Mouse (Mus musculus) mesoderm, embryonic 11.5 days (tissue): ENCODE measurements around the gene Igsf3.
A peak's percentile ranks its signal among the peaks of the same experiment; 100 is the strongest.

ENCODE experiments used
- DNase-seq: peaks from one replicate; pipeline ENCODE4 v3.0.0-alpha.2; 2012; ENCODE audit warnings: low read depth, low spot score

The Igsf3 gene

GRCm38 (mm10) chr3:101372345-101372980 is 4.4 kb upstream of the Igsf3 start:
- peak; percentile 66 for DNase-seq

GRCm38 (mm10) chr3:101377256-101378024 is 557 bp downstream of the Igsf3 start:
- DNase-seq, result no peak

DNA sequence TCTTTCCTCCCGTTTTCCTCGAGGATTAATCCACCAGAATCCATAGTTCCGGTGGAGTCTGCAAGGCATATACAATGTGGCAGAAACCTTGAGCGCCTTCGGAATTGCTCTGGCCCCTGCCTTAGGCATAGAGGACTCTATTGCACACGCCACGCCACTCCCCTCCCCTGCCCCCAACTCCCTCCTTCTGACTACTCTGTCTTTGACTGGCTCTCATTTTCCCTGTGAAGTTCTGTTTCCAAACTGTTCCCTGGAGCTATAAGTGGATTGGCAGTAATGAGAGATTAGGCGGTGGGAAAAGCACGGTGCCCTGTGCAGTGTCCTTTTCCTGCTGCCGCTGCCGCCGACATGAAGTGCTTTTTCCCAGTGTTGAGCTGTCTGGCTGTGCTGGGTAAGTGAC is 1.2 kb downstream of the Igsf3 start:
- peak; percentile 44 for DNase-seq

DNA sequence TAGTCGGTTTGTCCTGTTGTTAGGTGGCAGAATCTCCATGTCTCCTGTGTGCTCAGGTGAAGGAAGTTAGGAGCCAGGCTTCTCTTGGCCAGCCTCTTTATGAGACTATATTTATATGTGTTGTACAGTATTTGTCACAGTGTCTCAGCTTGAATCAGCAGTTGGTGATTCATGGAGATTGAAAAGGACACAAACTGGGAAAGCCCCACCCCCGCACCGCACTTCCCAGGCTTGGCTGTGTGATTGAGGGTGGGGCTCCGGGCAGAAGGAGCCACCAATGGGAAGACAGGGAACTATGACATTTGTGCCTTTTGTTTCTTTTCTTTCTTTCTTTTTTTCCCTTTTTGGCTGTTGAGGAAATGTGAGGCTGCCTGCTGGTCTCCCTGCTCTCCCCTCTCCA is 2.9 kb downstream of the Igsf3 start:
- DNase-seq, result no peak

DNA sequence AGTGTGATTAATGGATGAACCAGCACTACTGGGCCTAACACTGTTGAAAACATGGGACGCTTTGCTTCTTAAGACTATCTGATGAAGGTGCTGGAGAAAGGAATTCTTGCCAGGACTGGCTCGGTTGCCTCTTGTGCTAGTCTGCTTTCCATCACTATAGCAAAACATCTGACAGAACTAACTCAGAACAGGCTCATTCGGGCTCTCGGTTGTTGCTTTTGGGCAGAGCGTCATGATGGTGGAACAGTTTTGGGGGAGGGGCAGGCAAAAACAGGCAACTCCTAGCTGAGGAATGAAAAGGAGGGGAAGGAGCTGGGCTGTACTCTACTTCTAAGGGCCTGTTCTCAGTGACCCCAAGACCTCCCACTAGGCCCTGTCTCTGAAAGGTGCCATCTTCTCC is 4.8 kb downstream of the Igsf3 start:
- no peak for DNase-seq

DNA sequence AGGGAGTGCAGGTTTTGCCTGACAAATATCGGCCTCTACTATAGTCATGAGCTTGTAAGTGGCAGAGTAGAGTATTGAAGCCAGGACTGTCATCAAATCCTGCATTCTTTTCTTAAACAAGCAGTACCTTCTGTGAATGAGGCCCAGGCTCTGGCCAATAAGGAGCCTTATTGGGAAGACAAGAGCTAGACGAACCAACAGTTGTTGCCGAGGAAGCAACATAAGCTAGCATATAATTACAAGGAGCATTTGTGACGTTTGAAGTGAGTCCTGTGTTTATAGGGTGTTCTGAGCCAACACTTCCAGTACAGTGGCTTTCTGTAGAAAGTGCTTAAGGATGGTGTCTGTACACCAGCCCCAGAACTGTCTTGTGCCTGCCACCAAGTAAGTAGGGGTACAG is 5.9 kb downstream of the Igsf3 start:
- no peak for DNase-seq

- DNase-seq, result no peak
Measured at GRCm38 (mm10) chr3:101386430-101387016, 9.6 kb downstream of the Igsf3 start.

DNA sequence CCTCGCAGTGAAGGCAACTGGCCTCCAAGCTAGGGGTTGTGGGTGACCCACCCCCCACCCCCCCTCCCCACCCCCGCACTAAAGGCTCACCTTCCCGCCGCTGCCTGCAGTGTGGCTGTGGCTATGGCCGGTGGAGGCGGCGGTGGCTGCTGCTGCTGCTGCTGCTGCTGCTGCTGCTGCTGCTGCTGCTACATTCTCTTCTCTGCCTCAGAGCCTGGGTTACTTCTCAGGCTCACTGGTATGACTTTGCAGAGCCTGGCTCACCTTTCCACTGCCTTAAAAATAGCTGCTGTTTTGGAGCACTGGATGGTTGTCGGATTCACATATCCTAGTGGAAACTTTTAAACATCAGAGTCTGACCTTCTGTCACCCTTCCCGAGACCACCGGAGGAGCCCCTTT is 11.0 kb downstream of the Igsf3 start:
- no peak for DNase-seq

- DNase-seq, result no peak
Measured at GRCm38 (mm10) chr3:101389566-101389965, 12.7 kb downstream of the Igsf3 start.

GRCm38 (mm10) chr3:101390472-101390871 is 13.6 kb downstream of the Igsf3 start:
- no peak for DNase-seq

- DNase-seq, result no peak
Measured at GRCm38 (mm10) chr3:101391991-101392390, 15.1 kb downstream of the Igsf3 start.

DNA sequence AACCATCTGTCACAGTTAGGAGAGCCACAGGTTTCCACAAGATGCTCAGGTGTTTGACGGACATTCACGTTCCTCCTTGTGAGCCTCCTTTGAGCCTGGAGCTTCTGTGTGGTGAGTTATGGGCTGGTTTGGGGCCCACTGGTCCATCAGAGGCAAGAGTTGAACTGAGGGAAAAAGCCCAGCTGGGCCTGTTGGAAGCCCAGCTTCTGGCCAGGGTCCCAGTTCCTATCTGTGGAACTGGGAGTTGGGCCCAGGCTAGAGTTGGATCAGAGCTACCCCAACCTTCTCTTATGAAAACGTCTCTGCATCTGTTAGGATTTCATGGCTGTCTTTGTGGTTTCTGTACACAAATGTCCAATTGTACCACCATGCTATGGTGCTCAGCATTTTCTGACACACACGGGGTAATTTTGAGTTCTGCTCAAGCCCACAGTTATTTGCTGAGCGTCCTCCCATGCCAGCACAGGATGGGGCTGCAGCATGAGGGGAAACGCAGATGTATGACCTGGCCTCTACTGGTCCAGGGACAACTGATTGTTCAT is 16.3 kb downstream of the Igsf3 start:
- no peak for DNase-seq

DNA sequence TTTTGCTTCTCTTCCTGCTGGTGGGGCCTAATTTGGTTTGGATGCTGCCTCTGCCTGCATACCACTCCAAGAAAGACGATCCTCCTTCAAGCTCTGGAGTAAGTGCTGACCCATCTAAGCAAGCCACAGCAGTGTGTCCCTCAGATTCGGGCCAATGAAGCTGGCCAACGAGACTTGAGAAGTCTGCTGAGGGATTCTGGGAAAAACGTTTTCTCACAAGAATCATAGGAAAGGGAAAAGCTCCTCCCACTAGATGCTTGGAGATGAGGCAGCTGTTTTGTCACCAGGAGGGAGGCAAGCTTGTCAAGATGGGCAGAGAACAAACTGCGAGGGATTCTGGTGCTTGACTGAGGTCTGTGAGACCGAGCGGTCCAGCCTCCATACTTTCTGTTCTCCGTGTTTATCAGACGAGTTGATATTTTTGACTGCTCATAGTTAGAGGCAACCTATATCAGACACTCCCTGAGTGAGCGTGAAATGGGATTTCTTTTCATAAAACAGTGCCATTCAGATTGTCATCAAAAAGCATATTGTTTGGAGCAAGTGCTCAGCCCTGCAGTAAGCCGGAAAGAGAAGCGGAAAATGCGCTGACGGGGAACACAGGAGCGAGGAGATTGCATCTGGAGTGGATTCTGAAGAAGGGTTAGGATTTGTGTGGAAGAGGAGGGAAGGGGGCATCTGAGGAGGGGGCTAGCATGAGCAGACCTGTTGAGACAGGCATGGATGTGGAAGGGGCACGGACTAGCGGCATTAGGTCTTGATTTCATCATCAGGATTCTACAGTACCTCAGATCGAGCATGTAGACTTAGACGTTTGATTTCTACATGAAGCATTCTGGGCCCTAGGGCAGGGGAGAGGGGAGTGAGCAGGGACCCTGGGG is 17.0 kb downstream of the Igsf3 start:
- DNase-seq, result no peak

GRCm38 (mm10) chr3:101395341-101395740 is 18.5 kb downstream of the Igsf3 start:
- peak; percentile 76 for DNase-seq

DNA sequence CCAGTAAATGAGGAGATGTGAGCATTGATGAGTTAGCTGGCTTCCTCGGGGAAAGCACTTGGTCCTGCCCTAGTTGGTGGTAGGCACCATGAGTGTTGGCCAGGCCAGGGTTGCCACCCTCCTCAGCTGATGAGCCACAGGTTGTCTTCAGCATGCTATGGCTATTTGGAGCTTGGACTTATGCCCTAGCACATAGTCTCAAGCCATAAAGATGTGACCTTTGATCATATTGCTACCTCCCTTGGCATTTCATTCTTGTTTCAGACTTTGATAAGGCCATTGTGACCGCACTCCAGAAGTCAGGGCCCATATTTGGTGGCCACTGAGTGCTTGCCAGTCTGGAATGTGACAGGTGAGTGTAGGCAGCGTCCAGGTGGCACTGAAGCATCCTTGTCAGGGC is 19.2 kb downstream of the Igsf3 start:
- DNase-seq, result no peak

DNA sequence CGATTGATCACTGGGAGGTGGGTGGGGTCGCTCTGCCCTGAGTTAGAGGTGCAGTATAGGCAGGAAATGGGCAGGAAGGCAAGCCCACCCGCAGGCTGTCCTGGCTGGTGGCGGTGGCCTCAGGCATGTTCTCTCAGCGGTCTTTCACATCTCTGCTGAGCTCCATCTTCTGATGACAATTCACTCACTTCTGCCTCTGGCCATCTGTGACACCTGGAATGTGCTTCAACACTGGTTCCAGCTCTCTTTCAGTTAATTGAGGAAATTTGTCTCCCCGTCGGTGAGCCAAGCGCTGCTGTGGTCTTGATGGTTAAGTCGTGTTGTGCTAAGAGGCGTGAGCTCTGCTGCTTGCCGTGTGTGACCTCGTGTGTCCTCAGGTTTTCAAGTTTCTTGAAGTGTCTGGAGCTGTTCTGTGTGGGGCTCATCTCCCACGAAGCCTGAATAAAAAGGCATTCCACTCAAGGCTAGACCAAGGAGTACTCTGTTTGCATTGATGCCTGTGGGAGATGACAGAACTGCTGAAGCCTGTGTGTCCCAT is 19.9 kb downstream of the Igsf3 start:
- DNase-seq, result no peak

- DNase-seq, result no peak
Measured at GRCm38 (mm10) chr3:101397422-101397821, 20.5 kb downstream of the Igsf3 start.

GRCm38 (mm10) chr3:101398071-101398786 is 21.3 kb downstream of the Igsf3 start:
- peak; percentile 85 for DNase-seq

DNA sequence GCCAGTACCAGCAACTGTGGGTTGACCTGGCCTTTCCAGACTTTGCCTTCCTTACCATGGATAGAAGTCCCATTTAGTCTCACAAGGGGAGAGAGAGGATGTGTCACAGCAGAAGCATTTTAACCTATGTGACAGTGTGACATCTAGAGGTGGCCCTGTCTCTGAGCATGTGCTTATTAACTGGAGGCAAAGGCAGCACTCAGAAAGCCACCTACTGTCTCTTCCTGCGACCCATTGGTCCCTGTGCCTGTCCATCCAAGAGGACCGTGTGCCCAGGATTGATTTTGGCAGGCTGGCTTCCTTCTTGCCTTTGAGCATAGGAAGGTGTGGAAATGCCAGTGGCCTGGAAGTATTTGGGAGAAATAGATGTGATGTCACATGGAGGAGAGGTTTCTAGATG is 22.0 kb downstream of the Igsf3 start:
- no peak for DNase-seq

DNA sequence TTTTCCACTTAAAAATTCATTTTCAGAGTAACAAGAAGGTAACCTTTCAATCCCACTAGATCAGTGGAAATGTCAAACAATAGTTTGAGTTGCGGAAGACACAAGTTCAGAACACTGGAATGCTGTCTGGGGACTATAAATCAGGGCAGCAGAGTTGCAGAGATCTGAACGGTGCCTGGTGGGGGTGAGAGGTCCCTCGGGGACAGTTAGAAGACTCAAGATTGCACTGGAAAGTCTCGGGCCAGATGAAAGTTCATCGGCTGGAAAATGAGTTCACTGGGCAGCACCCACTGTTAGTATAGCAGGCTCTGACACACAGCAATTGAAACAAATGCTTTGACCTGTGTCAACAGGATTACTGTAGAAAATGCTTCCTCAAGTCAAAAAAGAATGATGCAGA is 24.6 kb downstream of the Igsf3 start:
- DNase-seq, result peak; percentile 68
